Mouse (Mus musculus): ENCODE data around the gene Aqp7.

DNA sequence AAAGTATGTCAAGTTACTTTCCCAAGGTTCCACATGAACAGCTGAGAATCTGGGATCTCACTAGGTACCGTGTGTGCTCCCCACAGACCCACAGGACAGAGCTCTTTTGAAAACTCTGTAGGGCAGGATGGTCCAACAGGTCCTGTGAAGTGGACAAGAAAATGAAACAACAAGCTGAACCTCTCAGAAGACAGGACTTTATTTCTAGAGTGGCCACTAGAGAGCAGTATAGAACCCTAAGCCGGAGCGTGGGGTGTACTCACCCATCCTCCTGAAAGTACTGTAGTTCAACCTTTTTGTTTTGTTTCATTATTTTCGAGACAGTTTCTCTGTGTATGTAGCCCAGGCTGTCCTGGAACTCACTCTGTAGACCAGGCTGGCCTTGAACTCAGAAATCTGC is 19.7 kb downstream of the Aqp7 start:
- TF ChIP-seq CTCF (IDR thresholded peaks at IDR 0.05; ENCODE audit: insufficient read depth, low read depth, low read length) = no peak
- no peak for TF ChIP-seq POLR2A (IDR thresholded peaks at IDR 0.05; ENCODE audit: insufficient read depth, low read depth, low read length)

Measured in olfactory bulb, adult 2 months (tissue).